Mouse (Mus musculus) NIH3T3 (cell line): Measurements from ENCODE around the gene Camk2g.

Experiments used
- DNase-seq: peaks from one replicate; pipeline ENCODE4 v3.0.0-alpha.2; 2012; ENCODE audit warnings: low read depth

Gene Camk2g

DNA sequence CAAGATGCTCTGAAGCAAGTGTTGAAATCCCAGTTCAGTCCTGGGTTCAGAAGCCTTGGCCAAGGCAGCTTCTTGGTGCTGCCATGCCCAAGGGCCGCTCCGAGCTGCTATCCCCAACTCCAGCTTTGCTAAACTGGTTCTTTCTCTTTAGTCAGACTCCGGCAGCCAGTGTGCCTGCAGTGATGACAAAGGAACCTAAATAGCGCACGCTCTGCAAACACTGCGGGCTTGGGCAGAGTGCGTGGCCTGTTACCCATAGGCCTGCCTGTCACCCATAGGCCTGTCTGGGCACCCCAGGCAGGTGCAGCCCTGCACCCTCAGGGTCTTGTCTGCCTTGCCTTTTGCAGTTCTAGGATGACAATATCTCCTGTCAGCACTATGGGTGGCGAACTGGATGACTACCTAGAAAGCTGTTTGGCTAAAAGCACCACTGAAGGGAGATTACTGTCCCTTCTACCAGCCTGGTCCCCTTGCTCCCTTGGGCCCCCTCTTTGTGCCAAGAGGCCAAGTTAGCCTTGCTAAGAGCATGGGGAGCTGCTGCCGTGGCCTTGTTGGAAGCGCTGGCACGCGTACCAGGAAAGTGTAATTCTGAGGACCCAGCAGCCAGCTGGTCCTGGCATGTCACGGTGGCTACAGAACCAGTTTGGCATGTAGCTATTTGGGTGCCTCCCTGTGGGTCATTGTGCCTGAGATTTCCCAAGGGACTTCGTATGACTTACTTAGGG, 12.4 kb upstream of the Camk2g start:
- DNase-seq = no peak

DNA sequence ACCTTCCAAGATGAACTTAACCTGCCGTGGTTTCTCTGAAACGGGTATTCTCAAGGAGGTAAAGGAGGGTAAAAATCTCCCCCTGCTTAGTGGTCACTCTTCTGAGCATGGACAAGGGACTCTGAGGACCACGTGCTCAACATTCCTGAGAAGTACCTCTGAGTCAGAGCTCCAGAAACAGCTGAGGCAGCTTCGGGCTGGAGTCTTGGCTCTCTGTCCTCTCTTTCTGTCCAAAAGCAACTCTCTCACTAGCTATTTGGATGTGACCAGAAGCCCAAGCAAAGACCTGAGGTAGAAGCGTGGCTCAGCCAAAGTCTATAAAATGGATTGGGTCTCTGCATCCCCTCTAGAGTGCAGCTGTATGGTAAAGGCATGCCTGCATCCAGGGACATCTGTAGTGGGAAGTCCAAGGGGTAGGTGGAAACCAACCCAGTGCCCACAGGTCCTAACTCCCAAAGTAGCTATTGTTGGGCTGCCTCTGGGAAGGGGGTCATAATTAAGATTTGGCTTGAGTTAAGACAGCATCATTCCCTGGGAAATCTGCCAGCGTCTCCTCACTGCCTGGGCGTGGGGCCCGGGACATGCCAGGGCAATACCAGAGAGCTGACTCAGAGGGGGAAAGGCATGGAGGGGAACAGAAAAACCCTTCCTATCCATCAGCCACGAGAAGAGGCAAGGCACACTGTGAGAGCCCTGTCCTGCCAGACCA, 11.2 kb upstream of the Camk2g start:
- peak; percentile 98 for DNase-seq

DNA sequence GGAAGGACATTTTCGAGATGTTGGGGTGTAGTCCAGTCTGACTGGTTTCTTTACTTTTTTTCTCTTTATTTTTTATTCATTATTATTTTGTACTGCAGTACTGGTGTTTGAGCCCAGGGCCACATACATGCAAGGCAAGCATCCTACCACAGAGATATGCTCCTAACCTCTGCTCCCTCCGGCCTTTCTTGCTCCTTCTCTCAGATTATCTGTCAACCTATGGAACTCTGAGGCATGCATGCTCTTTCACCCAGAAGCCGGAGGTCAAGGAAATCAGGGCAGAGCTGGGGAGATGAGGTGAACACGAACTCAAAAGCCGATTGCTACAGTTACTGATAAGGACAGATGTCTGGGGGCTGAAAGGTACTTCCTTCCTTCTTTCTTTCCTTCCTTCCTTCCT, 10.6 kb upstream of the Camk2g start:
- no peak for DNase-seq

DNA sequence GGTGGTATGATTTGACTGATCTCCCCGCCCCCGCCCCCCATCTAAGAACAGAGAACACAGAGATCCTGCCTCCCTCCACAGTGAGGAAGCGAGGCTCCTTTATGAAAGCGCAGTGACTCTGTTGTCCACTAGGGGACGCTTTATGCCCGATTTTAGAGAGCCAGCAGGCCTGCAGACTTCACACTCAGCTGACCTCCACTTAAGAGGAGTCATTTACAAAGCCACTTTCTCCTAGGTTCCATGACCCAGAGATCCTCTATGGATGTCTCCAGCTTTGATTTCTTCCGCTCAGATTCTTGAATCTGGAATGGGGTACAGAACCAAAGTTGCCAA, 9.7 kb upstream of the Camk2g start:
- peak; percentile 91 for DNase-seq

DNA sequence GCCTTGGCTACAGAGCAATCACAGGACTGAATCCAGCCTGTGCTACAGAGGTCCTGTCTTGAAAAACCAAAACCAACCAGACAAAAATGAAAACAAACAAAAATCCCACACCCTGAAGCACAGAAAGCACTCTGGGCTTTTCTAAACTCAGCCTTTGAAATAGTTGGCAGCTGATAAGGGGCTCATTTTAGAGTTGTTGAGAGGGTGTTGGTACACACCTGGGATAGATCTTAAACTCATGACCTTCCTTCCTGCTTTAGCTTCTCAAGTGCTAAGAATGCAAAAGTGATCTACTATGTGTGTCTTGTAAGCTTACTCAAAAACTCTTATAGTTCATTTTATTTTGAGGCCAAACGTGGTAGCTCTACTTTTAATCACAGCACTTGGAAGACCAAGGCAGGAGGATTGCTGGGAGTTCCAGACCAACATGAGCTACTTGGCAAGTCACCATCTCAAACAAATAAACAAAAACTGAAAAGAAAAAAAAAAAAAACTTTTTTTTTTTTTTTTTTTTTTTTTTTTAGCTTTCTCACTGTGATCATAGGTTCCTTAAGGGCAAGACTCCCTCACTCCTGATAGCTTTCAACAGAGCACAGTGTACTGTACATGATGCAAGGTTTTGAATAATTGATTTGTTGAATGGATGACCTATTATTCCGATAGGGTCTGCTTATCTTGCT, 9.2 kb upstream of the Camk2g start:
- DNase-seq = no peak

DNA sequence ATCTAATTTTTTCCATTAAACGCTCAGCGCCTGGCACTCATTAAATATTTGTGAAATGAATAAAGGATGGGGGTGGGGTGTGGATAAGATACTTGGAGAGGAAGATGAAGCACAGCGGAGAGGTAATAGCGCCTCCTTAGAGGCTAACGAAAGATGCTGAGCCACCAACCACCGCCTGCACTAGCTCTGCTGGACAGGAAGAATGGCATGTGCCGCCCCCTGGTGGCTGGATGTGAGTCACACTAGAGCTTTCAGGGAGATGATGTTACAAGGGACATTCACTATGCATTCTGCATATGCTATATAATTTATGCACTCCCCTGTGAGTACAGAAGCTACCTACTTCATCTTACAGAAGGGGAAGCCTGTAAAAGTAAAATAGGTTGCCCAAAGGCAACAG, 4.9 kb upstream of the Camk2g start:
- DNase-seq = peak; percentile 79

DNA sequence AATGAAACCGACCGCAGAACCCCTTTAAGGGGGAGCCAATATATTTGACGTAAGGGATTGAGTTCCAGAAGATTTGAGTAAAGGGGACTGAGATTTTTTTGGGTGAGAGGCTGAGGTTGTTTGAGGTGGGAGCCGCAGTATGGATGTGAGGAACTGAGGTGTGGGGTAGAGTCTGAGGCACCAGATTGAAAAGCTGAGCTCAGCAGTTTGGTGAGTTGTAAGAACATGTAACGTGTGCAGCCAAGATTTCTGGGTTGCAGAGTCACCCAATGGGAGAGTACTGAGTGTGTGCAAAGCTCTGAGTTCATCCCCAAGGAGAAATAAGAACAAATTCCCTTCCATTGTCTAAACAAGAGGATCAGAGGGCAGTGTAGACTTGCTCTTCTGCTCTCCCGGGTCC, 4.4 kb upstream of the Camk2g start:
- DNase-seq = no peak

DNA sequence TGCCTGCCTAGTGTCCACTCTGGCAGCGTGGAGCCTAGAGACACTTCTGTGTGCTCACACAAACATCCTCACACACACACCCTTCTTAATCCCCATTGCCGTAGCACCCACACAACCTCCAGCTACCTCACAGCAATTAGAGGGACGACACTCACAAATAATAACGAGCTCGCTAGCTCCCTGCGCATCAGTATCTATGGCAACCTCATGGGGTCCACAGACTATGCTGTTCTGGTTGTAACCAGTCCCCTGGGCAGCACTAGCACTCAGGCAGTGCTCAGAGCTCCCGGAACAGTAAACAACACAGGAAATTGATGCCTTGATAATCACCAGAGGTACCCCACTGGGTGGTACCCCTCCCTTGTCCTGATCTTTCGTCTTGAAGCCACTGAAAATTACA, 2.8 kb upstream of the Camk2g start:
- no peak for DNase-seq

DNA sequence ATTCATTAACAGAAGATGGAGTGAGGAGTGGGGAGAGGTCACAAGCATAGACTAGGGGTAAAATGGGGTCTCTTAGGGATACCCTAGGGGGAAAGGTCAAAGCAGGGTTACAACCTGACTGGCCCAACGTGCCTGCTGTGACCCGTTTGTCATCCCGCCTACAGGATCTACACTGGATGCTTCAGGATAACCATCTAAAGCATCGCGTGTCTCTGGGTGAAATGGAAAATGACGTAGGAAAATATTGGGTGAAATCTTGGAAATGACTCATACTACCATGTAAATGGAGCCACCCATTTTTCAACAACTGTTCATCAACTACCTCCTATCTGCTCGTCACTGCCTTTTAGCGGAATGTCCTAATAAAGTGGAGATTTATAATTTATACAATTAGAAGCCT, 2.3 kb upstream of the Camk2g start:
- DNase-seq = no peak

DNA sequence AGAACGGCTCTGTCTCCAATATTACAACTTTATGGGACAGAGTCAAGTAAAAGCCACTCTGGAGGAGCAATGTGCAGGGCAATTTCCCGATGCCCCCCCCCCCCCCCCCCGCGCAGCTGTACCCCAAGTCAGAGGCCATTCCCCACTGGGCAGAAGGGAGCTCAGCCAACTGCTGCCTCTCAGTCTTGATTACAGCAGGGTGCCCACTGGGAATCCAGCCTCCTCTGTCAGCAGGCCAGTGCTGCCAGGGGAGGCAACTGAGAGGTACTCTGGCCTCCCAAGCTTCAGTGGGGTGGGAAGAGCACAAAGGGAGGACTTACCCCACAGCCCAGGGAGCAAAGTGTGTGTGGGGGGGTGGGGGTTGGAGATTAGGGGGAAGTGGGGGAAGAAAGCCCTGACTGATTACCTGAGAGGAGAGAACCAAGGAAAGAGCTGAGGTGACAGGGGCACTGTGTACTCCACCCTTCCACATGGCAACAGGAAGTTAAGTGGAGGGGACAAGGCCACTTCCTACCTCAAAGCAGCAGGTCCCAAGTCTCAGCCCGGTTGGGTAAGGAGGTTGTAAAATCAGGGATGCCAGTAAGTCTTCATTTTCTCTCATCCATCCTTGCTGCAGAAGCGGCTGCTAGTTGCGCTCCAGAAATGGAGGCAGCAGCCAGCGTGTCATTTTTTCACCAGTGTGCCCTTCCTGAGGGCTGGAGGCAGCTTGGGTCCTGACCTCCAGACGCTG, 1.7 kb upstream of the Camk2g start:
- peak; percentile 49 for DNase-seq

DNA sequence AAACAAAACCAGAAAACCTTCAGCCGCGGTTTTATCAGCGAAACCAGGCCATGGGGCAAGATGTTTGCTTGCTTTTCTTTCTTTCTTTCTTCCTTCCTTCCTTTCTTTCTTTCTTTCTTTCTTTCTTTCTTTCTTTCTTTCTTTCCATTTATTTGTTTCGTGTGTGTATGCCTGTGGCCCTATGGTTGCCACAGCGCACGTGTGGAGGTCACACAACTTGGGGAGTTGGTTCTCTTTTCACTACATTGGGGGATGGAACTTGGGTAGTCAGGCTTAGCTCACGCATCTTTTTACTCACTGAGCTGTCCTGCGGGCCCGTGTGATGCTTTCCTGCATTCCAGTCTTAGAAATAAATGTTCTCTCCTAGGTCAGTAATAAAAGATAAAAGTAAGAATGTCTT, 701 bp upstream of the Camk2g start:
- peak; percentile 34 for DNase-seq

DNA sequence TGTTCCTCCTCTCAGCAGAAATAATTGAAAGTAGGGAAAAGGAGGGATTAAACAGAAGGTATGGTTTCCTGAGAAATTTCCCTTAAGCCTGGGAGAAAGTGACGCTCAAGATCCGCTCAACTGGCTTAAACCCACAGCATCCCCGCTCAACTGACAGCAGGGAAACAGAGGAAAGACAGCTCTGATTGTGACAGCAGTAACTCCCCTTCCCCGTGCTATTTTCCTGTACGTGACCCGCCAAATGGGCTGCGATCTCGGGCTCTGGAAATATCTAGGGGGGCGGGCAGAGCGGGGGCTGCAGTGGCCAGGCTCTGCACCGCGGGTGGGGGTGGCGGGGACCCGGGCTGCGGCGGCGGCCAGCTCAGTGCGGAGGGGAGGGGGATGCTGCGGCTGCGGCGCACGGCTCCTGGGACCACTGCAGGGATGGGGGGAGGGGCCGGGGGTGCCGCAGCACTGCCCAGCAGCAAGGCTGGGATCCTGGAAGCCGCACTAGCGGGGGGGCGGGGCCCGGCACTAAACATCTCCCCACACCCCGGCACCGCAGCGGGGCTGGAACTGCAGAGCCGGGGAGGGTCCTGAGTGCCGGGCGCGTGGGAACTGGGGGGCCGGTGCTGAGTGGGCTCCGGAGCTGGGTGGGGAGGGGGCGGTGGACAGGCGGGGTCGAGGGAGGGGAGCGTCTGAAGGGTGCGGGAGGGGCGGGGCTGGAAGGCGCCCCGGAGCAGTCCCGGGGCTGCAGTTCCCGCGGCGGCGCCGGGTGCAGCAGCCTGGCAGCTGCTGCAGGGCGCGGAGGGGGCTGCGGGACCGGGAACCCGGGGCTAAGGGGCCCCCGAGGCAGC, 748 bp downstream of the Camk2g start:
- peak; percentile 50 for DNase-seq

DNA sequence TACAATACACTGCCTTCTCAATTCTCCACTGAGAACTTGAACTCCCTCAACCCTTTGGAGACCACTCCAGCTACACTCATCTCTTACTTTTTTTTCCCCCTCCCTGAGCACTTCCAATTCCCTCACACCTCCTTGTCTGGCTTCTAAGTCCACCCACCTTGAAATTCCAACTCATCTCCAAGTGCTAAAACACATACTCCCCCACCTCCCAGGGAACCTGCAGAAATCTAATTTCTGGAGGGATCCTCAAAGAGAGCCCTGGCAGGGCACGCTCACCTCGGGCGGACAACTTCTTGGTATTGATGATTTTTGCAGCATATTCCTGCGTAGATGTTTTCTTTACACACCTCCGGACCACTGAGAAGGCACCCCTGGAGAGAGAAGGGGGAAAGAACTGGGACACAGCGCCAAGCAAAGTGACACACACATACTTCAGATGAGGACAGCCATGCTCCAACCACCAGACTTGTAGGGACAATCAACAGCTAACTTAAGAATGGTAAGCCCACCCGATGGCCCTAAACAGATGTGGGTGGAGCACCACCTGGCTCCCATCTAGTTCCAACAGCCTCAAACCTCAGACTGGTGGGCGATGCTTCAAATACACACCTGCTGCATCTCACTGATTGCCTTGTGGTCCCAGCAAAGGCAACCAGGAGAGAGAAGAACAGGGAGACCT, 1.5 kb downstream of the Camk2g start:
- DNase-seq = no peak

DNA sequence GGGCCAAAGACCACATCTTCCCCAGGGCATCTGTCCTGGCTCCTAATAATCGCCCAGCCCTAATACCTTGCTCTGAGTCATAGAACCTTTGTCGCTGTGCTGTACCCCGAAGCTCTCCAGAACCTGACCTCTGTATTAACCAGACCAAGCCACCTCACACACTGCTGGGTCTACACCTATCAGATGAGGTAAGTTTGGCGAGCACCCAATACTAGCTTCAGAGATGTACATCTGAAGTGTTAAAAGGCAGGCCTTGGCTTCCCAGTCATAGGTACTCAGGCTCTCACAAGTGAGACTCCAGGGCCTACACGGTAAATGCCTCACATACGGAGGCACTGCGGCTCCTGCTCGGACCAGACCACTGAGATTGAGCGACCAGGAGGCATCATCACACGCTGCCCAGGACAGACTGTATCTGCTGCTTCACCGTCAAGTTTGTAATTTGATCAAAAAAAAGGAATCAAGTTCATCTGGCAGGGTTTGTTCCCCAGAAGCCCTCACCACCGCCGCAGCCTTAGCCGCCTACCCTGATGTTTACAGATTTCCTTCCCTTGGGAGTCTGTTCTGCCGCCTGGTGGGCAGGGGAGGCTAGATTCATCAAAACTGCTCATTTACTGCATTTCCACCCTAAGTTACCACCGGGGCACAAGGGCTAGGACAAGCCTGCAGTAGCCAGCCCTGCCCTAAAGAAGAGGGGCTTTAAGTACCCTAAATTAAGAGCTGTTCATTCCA, 2.2 kb downstream of the Camk2g start:
- DNase-seq = no peak

DNA sequence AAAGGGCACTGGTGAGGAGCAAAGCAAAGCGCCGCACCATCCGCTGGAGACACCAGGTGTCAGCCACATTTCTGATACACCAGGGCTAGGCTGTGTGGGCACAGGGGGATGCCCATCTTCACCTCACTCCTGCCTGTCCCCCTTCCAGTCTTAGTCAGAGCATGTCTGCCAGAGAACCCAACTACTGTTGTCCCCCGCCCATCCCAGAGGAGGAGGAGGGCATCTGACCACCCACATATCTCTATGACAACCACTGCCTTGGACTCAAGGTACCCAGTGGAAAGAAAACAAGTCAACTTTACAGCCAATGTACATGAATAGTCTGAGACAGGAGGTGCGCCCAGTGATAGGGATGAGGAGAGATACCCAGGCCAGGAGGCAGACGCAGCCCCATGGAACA, 2.9 kb downstream of the Camk2g start:
- DNase-seq = no peak

DNA sequence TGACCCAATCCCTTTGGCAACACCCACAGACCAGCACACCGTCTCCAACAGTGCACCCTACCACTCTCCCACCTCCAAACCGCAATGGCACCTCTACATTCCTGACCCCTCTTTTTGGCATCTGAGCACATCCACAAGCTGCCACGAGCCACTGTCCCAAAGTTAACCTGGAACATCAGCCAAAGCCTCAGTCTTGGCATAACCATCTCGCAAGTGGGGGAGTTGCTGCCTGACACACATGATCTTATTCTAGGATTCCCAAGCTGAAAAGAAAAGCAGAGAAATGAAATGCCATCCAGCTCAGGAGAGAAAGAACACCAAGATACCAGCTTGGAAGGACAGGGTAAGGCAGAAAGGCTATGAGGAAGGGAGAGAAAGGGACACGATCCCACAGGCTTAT, 3.4 kb downstream of the Camk2g start:
- DNase-seq = no peak

DNA sequence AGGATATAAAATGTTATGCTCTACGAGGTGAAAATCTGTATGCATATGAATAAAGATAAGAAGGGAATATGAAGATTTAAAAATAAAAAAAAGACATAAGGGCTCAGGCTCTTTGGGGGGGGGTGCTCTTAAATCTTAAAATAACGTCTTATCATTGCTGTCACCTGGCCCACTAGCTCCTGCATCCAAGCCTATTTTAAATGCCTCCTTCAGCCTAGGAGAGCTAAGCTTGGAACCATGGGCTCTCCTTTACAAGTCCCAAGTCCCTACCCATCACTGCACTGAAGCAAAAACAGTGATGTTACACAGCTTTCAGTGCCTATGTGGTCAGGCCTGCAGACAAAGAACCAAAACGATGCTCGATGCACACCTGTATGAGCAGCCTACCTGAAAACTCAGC, 4.3 kb downstream of the Camk2g start:
- no peak for DNase-seq

DNA sequence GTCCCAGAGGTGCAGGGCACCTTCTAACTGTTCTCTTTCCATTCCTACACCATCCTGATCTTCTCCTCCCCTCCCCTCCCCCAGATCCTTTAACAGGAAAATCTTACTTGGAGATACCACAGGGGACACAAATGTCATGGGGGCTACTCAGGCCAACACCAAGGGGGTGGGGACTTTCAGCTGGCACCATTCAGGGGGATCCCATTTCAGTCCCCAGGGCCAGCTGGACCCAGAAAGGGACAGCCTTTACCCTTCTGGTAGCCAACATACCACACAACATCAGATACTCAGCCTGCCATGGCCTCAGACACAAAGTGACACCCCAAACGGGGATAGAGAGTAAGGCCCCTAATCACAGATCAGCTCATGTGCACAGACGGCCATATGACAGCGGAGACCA, 5.7 kb downstream of the Camk2g start:
- DNase-seq = no peak

DNA sequence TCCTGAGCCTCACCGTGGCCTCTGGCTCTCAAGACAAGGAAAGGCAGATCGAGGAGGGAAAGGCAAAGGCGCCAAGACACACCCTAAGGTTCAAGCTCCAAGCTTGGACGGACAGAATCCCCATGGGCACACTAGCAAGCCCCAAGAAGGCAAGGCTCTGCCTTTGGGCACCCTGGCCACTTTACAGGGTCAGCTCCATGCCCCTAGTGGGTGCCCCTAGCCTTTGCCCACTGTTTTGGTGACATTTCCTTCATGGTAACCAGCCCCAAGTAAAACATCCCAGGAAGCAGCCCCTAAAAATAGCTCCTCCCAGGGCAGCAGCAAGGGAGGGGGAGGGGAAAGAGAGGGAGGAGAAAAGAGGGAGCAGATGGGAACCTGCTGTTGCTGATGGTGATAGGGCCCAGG, 7.3 kb downstream of the Camk2g start:
- no peak for DNase-seq

DNA sequence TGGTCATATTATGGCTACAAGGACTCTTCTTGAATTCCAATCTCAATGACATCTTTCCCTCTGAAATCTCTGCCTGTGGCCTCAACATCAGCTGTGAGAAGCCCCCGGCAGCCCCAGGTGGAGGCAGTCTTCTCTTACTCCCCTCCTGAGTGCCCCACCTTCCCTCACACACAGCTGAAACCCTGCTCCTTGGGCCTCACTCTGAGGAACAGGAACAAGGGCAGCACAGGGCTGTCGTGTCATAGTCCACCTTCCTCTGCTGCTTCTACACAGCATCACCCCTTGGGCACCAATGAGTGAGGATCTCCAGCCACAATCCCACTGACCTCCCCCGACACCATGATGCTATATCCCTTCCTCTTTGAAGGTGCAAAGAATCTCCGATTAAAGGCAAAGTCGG, 7.9 kb downstream of the Camk2g start:
- DNase-seq = no peak

DNA sequence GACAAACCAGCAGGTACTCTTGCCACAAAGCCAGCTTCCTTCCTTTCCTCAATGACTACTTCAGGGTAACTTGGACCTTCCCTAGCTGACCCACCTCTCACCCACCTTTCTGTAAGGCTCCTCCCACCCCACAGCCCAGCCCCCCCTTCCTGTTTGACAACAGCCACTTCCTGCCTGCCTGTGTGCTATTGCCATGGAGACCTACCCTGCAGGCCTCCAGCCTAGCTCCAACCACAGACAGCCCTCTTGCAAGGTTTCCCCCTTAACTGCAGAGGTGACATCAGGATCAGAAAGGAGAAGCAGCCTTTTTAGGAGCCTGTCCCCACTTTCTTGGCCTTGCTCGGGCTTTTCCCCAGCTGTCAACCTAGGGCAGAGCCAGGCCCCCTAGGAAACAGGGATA, 8.7 kb downstream of the Camk2g start:
- no peak for DNase-seq
